Mouse (Mus musculus) adrenal gland, postnatal 10 days (tissue): ENCODE results near the gene Galnt2. TPM values are rescaled to one million over a fixed set of nuclear protein-coding genes. Genes with fewer than 3 reads are reported as not detected.
A peak's percentile ranks its signal among the peaks of the same experiment; 100 is the strongest.

ENCODE experiments used
- DNase-seq: peaks from one replicate; pipeline ENCODE4 v3.0.0; 2021; ENCODE audit warnings: mixed read lengths
- total RNA-seq, 2 experiments: library from RNA; stranded (reverse); gene quantifications; 2 replicates each; pipeline ENCODE4 v1.2.3; 2021

The Galnt2 gene
- total RNA-seq, 2 experiments from 2014 or later = 60.1 to 67.6 TPM

- DNase-seq = no peak
Measured at GRCm38 (mm10) chr8:124234496-124234895, 3.3 kb downstream of the Galnt2 start.

- DNase-seq = no peak
Measured at GRCm38 (mm10) chr8:124235536-124235935, 4.3 kb downstream of the Galnt2 start.

GRCm38 (mm10) chr8:124239350-124239749 lies 8.2 kb downstream of the Galnt2 start:
- no peak for DNase-seq

- no peak for DNase-seq
Measured at GRCm38 (mm10) chr8:124240932-124241331, 9.7 kb downstream of the Galnt2 start.

- no peak for DNase-seq
Measured at GRCm38 (mm10) chr8:124242208-124242607, 11.0 kb downstream of the Galnt2 start.

- no peak for DNase-seq
Measured at GRCm38 (mm10) chr8:124242913-124243312, 11.7 kb downstream of the Galnt2 start.

GRCm38 (mm10) chr8:124247581-124247980 lies 16.4 kb downstream of the Galnt2 start:
- DNase-seq = no peak

GRCm38 (mm10) chr8:124248688-124249087 lies 17.5 kb downstream of the Galnt2 start:
- no peak for DNase-seq

GRCm38 (mm10) chr8:124250255-124250654 lies 19.1 kb downstream of the Galnt2 start:
- no peak for DNase-seq

- DNase-seq = peak; percentile 43
Measured at GRCm38 (mm10) chr8:124250785-124251184, 19.6 kb downstream of the Galnt2 start.

GRCm38 (mm10) chr8:124252533-124252950 lies 21.4 kb downstream of the Galnt2 start:
- peak; percentile 38 for DNase-seq

- no peak for DNase-seq
Measured at GRCm38 (mm10) chr8:124253939-124254338, 22.7 kb downstream of the Galnt2 start.

GRCm38 (mm10) chr8:124256841-124257240 lies 25.6 kb downstream of the Galnt2 start:
- no peak for DNase-seq

- DNase-seq = peak; percentile 84
Measured at GRCm38 (mm10) chr8:124257363-124257762, 26.2 kb downstream of the Galnt2 start.

GRCm38 (mm10) chr8:124259146-124259545 lies 28.0 kb downstream of the Galnt2 start:
- no peak for DNase-seq

- no peak for DNase-seq
Measured at GRCm38 (mm10) chr8:124259925-124260324, 28.7 kb downstream of the Galnt2 start.

GRCm38 (mm10) chr8:124260371-124260770 lies 29.2 kb downstream of the Galnt2 start:
- no peak for DNase-seq

GRCm38 (mm10) chr8:124263058-124263457 lies 31.9 kb downstream of the Galnt2 start:
- no peak for DNase-seq

- DNase-seq = peak; percentile 59
Measured at GRCm38 (mm10) chr8:124264032-124264431, 32.8 kb downstream of the Galnt2 start.

- DNase-seq = no peak
Measured at GRCm38 (mm10) chr8:124264671-124265070, 33.5 kb downstream of the Galnt2 start.

- DNase-seq = no peak
Measured at GRCm38 (mm10) chr8:124265130-124265529, 33.9 kb downstream of the Galnt2 start.

GRCm38 (mm10) chr8:124265798-124266197 lies 34.6 kb downstream of the Galnt2 start:
- DNase-seq = peak; percentile 42

- DNase-seq = no peak
Measured at GRCm38 (mm10) chr8:124267206-124267605, 36.0 kb downstream of the Galnt2 start.

- no peak for DNase-seq
Measured at GRCm38 (mm10) chr8:124270504-124270903, 39.3 kb downstream of the Galnt2 start.

GRCm38 (mm10) chr8:124270904-124271303 lies 39.7 kb downstream of the Galnt2 start:
- no peak for DNase-seq
